Mouse (Mus musculus): ENCODE data around the gene Srp54a.

DNA sequence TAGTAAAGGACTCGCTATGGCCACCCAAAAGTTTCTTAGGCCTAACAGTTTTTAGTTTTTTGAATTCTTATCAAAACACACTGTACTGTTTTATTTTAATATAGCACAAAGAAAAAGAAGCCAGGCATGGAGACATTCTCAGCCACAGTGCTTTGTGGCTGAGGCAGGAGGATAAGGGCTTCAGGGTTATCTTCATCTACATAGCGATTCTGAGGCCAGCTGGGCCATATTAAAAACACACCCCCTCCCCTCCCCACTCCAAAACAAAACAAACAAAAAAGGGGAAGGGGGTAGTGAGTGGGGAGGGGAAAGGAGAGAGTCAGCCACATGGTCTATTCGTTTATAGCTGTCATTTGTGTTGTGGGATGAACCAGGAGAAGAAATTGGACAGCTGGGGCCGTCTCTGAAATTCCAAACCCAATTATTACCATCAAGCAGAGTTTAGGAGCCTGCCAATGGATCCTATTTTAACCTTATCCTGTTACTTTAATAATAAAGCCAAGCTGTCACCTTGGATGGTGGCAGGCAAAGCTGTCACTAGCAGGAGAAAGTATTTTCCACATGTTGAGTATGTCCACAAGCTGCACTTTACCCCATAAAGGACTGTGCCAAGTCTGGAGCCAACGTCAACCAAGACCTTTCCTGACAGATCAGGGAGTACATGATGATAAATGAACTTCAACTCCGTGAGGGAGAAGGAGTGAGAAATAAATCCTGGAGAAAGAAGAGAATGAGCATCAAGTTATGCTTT lies 21.0 kb upstream of the Srp54a start:
- TF ChIP-seq TCF3 (IDR thresholded peaks at IDR 0.05; ENCODE audit: insufficient read length, low read depth) (no peak), POLR2A (IDR thresholded peaks at IDR 0.05; ENCODE audit: insufficient read length, low read depth) (no peak)

Measured in myocyte (in vitro differentiated cells).